In the genomic region with DNA sequence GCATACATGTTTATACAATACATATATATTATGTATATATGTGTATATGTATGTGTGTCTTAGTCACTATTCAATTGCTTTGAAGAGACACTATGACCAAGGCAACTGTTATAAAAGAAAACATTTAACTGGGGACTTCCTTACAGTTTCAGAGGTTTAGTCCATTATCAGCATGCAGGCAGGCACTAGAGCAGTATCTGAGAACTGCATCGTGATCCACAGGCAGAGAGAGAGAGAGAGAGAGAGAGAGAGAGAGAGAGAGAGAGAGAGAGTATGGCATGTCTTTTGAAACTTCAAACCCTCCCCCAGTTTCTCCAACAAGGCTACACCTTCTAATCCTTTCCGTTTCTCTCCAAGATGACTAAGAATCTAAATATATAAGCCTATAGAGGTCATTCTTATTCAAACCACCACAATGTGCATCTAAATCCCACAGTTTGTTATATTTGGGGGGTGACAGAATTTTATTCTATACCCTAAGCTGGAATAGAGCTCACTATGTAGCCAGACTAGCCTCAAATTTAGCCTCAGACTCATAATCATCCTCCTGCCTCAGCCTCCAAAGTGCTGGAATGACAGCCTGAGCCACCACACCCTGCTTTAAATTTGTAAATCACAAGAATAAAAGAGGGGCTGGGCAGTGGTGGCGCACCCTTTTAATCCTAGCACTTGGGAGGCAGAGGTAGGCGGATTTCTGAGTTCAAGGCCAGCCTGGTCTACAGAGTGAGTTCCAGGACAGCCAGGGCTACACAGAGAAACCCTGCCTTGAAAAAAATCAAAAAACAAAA, we compare ENCODE assay signal across 25 mouse cellular contexts. TPM values are rescaled to one million over a fixed set of nuclear protein-coding genes. Genes with fewer than 3 reads are reported as not detected.
DNase-seq lines count a peak whose midpoint lies in the region; ATAC-seq and TF ChIP-seq lines count a peak whose summit lies in the region.
"Had no signal": no experiment of that assay in that cellular context is flagged by ENCODE, and none has a peak within 500 bp of the region (broad histone marks: within the 10 kb centered on the region; RNA-seq: fewer than 3 reads in every experiment).

No protein-coding gene starts in this region.

- ATAC-seq in liver, embryonic 12.5 days, result peak; percentile 51
- peak; percentile 70 for ATAC-seq in liver, postnatal 0 days
- ATAC-seq: forebrain, embryonic 15.5 days; intestine, postnatal 0 days had no signal

- 47% methylated on average over 4 of the region's 4 CpGs for WGBS in liver, embryonic 12.5 days (ENCODE audit: insufficient replicate concordance)
- 59% methylated on average over 4 of the region's 4 CpGs for WGBS in liver, postnatal 0 days (ENCODE audit: insufficient replicate concordance)

- peaks cover 11% of the 10 kb centered on the region; the same call in 1 of the 2 replicates for H3K27me3 ChIP-seq in liver, embryonic 12.5 days (replicated peaks)
- no peaks in the 10 kb centered on the region for H3K27me3 ChIP-seq in liver, postnatal 0 days (ENCODE audit: insufficient read depth, low read length)
- H3K27me3 ChIP-seq: embryonic facial prominence, embryonic 15.5 days; forebrain, embryonic 15.5 days had no signal

- peak; percentile 70 for TF ChIP-seq EP300 in liver, postnatal 0 days (IDR thresholded peaks at IDR 0.05; ENCODE audit: low read depth)

- DNase-seq in ES-CJ7 (ENCODE audit: low read depth, low spot score) (peak; percentile 67), R1 (ENCODE audit: low read depth, low spot score) (peak; percentile 80)
- DNase-seq in liver, postnatal 0 days, result no peak
- DNase-seq in kidney, adult 8-10 months, result no peak
- DNase-seq in right cerebral cortex, postnatal 36 days (ENCODE audit: low spot score in 2 of 2), result no peak
- no peak for DNase-seq in lung, postnatal 14 days
- DNase-seq: adrenal gland, postnatal 14 days; cerebellum, adult 11-12 months; cerebellum, postnatal 14 days; gastrocnemius, postnatal 25 days; heart, adult 11 months; heart, postnatal 36 days; kidney, postnatal 14 days; lung, embryonic 14.5 days; thymus, postnatal 4 days had no signal

- no peak overlapping the region for H3K27ac ChIP-seq in liver, embryonic 12.5 days
- no peak overlapping the region for H3K27ac ChIP-seq in liver, postnatal 0 days (ENCODE audit: low read depth)
- H3K27ac ChIP-seq: embryonic facial prominence, embryonic 10.5 days; embryonic facial prominence, embryonic 15.5 days; forebrain, embryonic 15.5 days; heart, embryonic 10.5 days; hindbrain, embryonic 12.5 days; left cerebral cortex, adult 2 months; midbrain, embryonic 12.5 days; neural tube, embryonic 13.5 days had no signal

- no peaks in the 10 kb centered on the region for H3K9me3 ChIP-seq in liver, embryonic 12.5 days (replicated peaks)
- H3K9me3 ChIP-seq in liver, postnatal 0 days (ENCODE audit: low read length), result no peaks in the 10 kb centered on the region
- H3K9me3 ChIP-seq: embryonic facial prominence, embryonic 10.5 days; embryonic facial prominence, embryonic 15.5 days; forebrain, embryonic 15.5 days; heart, embryonic 10.5 days; midbrain, embryonic 12.5 days; neural tube, embryonic 13.5 days had no signal

- no peak for TF ChIP-seq CTCF in liver, postnatal 0 days (IDR thresholded peaks at IDR 0.05; ENCODE audit: low read depth)

- no peak overlapping the region for H3K4me2 ChIP-seq in liver, embryonic 12.5 days
- no peak overlapping the region for H3K4me2 ChIP-seq in liver, postnatal 0 days (ENCODE audit: low read depth, low read length)
- H3K4me2 ChIP-seq: embryonic facial prominence, embryonic 15.5 days; forebrain, embryonic 15.5 days; hindbrain, embryonic 12.5 days; lung, embryonic 14.5 days; midbrain, embryonic 12.5 days; neural tube, embryonic 13.5 days had no signal

- no peak overlapping the region for H3K4me3 ChIP-seq in liver, embryonic 12.5 days
- no peak overlapping the region for H3K4me3 ChIP-seq in liver, postnatal 0 days (ENCODE audit: low read depth, low read length)
- H3K4me3 ChIP-seq: embryonic facial prominence, embryonic 10.5 days; embryonic facial prominence, embryonic 15.5 days; forebrain, embryonic 15.5 days; heart, embryonic 10.5 days; hindbrain, embryonic 12.5 days; left cerebral cortex, adult 2 months; midbrain, embryonic 12.5 days; neural tube, embryonic 13.5 days had no signal

- no peak overlapping the region for H3K9ac ChIP-seq in liver, embryonic 12.5 days
- no peak overlapping the region for H3K9ac ChIP-seq in liver, postnatal 0 days (replicated peaks)
- H3K9ac ChIP-seq: embryonic facial prominence, embryonic 15.5 days; forebrain, embryonic 15.5 days; hindbrain, embryonic 12.5 days; lung, embryonic 14.5 days; midbrain, embryonic 12.5 days; neural tube, embryonic 13.5 days had no signal

- peaks cover 6% of the 10 kb centered on the region for H3K4me1 ChIP-seq in liver, embryonic 12.5 days
- no peaks in the 10 kb centered on the region for H3K4me1 ChIP-seq in liver, postnatal 0 days (ENCODE audit: insufficient read depth)
- H3K4me1 ChIP-seq: embryonic facial prominence, embryonic 10.5 days; embryonic facial prominence, embryonic 15.5 days; forebrain, embryonic 15.5 days; hindbrain, embryonic 12.5 days; midbrain, embryonic 12.5 days had no signal

- H3K36me3 ChIP-seq in liver, embryonic 12.5 days, result no peaks in the 10 kb centered on the region
- H3K36me3 ChIP-seq in liver, postnatal 0 days (replicated peaks; ENCODE audit: insufficient read depth, low read length), result no peaks in the 10 kb centered on the region
- H3K36me3 ChIP-seq: embryonic facial prominence, embryonic 10.5 days; embryonic facial prominence, embryonic 15.5 days; forebrain, embryonic 15.5 days; heart, embryonic 10.5 days; hindbrain, embryonic 12.5 days; midbrain, embryonic 12.5 days; neural tube, embryonic 13.5 days had no signal

RNA-seq across cellular contexts. Expression of a gene that starts 5.8 kb away (rescaled TPM):
- polyA plus RNA-seq in liver, embryonic 12.5 days (2016; fragmentation: Nextera tagmentation; extraction: Ambion mirVana), result 88.6 and 105 TPM in 2 replicates
- 38.9 and 67.2 TPM in 2 replicates for polyA plus RNA-seq in liver, postnatal 0 days (2015; fragmentation: Nextera tagmentation; extraction: Ambion mirVana)

RNA-seq across cellular contexts. Expression of a gene that starts 40.7 kb away (rescaled TPM):
- polyA plus RNA-seq in liver, embryonic 12.5 days (2016; fragmentation: Nextera tagmentation; extraction: Ambion mirVana), result 0.65 and 1.1 TPM in 2 replicates
- 0.25 and 0.32 TPM in 2 replicates for polyA plus RNA-seq in liver, postnatal 0 days (2015; fragmentation: Nextera tagmentation; extraction: Ambion mirVana)

Comparison
In these comparisons a context has a peak if more than half of its experiments do, and no peak if none do; other contexts are left out.
1. DNase-seq: peak in ES-CJ7 (single experiment) and R1 (single experiment); none in liver, postnatal 0 days (single experiment), kidney, adult 8-10 months (0 of 2), right cerebral cortex, postnatal 36 days (0 of 2) and lung, postnatal 14 days (single experiment).